Mouse (Mus musculus) right cerebral cortex, adult 2 months (tissue): ENCODE results near the gene Kalrn.

Experiments used
- DNase-seq, 2 experiments: peaks; one replicate each; pipeline ENCODE4 v3.0.0; 2021 to 2022; ENCODE audit warnings: low spot score in 2 of 2

The Kalrn gene

DNA sequence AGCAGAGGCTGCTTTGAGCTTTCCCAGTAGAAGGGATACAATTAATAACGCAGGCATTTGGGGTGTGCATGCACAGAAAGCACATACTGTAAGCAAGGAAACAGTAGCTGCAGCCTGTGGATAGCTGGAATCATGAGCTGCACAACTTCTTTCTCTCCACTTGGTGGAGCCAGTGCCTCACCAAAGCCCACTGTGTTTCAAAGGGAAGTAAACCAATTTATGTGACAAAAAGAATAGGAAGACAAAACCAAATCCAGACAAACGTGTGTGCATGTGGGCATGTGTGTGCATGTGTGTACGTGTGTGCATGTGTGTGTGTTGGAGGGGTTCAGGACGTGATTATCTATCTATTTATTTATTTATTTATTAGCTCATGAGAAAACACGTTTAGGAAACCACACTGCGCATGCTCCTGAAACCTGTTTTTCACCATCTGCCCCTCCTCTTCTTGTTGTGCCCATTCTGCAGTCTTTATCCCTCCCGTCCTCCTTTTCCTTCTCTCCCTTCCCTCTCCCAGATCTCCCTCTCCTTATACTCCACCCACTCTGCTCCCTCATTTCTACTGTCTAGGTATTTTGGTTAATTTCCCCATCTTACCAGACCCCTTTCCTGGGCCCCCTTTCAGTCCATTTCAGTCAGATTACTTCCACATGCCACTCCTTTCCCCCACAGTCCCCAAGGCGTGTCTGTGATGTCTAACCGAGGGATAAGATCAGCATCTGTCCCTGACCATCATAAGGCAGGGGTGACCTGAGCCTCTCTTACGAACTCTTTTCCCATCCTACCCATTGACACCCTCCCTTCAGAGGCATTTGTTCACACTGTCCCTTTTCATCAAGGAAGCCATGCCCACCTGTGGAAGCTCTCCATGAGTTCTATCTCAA, 380.1 kb downstream of the Kalrn start:
- peak in 1 of 2 experiments; percentile 60 for DNase-seq

DNA sequence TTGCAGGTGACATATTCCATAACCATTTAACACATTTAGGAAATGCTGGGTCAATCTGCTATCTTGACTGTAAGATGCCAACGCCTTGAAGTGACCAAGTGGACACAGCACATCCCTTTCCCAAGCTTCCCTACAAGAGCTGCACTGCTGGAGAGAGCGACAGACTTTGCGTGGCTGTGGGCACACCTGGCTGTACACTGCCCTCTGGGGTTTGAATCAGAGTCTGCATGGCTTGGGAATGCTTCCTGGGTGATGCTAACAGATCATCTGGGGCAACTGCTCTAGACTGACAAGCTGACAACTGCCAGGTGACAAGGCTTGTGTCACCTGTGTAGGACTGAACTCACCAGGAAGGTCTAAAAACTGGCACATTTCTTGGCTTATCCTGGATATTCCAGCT, 388.6 kb downstream of the Kalrn start:
- DNase-seq = no peak

DNA sequence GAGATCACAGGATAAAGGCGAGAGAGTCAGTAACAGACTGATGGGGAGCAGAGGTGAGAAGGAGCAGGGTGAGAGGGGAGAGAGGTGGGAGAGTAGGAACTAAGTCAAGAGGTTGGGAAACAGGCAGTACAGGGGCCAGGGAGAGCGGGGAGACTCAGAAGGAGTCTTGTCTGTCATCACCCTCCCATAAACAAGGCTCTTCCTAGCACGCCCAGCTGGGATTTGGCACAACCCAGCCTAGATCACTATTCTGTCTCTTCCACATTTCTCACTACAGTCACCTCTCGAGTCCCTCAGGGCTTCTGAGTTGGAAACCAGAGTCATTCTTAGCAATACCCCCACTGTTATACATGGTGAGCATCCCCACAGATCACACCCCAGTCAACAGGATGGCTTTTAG, 390.1 kb downstream of the Kalrn start:
- no peak for DNase-seq

DNA sequence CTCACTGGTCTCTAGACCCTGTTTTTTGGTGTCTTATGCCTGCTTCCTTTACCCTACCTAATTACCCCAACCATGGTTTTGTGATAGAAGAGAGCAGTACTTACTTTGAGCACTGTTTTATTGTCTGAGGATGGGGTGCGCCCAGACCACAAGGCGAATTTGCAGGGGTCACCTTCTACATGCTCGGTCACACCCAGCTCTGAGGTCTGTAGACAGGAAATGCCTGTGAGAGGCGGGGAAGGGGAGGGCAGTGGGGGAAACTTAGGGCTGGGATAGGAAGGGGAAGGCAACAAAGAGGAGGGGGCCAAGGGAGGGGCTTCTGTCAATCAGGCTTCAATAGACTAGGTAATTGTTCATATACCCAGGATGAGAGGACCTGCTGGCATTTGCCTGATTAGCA, 397.7 kb downstream of the Kalrn start:
- no peak for DNase-seq

DNA sequence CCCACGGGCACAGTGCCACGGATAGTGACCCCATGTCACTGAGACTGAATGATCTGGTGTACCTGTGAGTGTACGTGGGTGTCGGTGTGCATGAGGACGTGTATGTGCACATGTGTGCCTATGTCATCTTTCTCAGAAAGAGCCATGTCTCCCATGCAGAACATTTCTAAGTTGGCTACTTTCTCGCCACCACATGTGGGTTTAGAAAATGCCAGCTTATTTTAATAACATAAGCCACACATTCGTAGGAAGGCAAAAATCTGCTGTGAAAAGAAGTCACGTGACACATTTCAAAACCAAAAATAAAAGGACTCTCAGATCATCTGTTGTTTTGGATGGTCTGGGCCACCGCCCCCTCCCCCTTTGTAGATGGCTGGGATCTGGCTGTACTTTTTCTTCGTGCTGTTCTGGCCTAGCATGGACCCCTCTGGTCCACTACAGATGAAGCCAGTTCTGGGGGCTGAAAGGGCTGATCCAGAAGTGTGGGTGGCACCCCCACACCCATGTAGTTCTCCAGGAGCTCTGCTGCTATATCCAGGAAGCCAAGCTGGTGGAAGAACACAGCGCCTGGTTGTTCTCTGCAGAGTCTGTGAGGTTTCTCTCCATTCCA, 400.7 kb downstream of the Kalrn start:
- DNase-seq = peak; percentile 63 to 70

DNA sequence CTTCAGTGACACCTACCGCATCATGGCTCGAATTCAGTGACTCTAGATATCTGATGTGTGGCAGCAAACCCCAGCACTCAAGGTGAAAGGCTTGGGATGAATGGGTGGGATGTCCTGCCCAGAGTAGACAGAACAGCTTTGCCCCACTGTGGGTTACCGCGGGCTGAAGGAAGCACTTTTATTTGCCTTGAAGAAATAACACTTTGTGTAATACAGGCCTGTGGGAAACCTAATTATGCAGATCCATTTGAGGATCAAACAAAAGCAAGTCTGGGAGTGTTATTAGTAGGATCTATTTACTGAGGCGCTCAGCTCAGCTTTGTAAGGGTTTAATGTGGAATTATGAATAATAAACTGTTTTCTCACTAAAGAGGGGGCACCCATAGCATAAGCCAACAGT, 406.3 kb downstream of the Kalrn start:
- DNase-seq = no peak

DNA sequence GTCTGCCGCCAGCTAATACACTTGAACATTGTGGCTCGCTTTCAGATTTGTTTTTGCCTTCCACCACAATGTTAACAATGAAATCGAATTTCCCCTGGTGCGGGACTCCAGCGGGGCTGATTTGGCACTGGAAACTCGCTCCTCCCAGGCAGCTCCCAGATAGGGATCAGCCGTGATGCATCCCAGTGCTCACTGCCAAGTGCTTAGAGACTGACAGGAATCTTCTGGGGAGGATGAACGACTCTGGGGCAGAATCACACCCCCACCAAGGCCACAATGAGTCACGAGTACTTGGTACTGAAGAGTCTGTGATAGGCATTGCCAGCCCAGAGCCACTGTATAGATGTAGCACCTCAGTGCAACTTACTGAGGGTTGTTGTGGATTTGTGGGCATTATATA, 410.2 kb downstream of the Kalrn start:
- DNase-seq = no peak

DNA sequence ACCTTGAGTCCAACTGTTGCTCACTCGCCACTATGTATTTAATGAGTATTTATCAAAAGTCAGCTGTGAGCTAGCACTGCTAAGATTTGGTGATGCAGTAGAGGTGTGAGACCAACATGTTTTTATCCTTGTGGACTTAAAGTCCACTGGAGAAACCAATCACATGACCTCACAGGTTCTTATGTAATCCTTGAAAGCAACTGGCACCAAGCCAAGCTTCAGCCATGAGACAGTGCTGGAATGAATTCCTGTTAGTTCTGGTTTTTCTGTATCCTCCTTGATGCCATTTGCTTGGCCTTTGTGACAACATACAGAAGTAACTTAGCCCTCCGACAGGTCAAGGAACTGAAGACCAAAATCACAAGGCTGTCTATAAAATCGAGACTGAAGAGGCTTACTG, 413.8 kb downstream of the Kalrn start:
- DNase-seq = no peak

DNA sequence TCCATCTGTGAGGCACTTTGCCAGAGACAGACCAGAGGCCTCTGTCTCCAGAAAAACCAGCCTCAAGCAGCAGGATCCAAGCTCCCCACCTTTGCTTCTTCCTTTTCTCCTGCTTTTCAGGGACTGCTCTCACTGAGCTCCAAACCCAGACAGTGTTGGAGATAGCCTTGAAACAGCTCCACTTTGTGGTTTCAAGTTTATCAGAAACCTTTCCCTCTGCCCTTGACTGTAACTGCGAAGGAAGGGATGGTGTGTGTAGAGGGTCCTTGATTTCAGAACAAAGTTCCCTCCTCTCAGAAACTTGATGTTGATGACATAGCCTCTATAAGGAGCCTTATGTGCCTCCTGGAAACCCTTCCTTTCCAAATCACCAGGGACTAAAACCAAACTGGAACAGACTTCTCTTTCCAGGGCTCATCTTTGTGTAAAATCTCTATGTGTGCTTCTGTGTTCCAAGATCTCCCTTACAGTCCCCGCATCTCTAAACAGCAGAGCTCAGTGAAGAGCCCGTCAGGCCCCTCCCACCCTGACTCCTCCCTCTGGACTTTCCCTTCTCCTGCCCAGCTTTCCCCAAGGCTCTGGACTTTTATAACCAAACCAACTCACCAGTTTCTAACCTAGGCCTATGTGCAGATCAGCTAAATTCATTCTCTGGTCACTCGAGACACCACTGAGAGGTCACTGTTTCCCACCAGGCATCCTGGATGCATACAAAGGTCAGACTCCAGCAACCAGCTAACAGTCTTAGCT, 415.8 kb downstream of the Kalrn start:
- DNase-seq = no peak

DNA sequence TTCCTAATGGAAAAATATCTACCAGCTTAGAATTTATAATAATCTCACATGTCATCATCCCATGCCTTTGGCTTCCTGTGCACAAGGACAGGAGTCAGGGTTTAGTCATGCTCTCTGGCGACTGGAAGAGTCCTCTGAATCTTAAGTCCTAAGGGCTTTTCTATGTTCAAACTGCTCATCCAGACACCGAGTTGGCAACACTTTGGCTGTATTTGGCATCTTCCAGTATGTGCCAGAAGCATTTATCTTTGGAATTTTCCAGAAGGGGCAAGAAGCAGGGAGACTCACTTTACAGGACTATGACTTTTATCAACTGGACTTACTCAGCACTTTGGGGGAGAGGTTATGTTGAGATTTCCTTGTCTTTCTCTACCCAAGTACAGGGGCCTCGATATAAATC, 417.6 kb downstream of the Kalrn start:
- DNase-seq = no peak

DNA sequence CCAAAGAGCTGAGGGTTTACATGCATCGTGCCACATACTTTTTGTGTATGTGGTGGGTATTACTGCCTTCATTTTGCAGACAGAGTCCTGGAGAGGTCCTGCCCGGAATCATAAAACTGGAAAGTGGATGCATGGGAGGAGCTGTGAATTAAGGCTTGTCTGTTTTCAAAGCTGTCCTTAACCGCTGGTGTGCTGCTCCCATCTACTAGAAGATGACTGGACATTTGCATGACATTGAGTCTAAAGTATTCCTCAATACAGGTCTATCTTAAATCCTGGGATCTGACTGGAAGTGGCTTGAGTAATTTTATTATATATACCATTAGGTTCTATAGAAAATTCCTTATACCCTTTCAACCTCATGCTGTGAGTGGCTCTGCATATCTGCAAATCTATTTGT, 418.4 kb downstream of the Kalrn start:
- DNase-seq = no peak

DNA sequence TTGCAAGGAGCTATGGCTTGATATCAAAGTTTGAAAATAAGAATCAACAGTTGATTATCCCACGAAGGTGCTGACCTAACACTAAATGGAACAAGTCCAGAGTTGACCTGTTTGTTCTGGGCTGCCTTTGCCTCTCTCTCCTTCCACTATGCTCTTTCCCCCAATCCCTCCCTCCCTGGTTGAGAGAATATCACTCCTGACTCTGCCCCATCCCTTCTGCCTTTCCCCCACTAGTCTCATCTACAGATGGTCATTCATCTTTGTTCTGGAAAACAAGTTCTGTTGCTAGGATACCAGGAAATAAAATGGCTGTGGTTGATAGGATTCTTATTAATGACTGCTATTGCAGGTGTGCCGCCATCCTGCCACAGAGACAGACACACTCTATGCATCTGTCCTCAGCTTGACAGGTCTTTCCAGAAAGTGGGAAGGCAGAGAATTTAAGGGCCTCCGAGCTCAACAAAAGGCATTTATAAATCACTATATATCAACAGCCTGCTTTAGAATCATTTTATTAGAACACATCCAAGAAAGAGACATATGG, 421.7 kb downstream of the Kalrn start:
- no peak for DNase-seq

DNA sequence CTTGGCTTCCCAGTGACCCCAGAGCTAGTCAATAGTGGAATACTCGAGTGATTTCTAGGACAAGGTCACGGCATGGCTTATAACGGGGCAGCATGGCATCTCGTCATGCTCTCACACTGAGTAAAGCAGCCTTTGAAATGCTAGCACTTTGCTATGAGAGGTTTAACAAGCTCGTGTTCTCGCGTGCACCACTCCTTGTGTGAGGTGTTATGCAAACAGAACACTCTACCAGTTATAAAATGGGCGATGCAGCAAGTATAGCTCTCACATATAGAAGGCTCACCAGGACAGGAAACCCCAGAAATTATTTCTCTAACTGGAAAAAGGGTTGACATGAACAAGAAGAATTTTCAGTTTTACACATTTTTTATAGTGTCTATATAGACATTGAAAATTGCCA, 431.7 kb downstream of the Kalrn start:
- DNase-seq = no peak

DNA sequence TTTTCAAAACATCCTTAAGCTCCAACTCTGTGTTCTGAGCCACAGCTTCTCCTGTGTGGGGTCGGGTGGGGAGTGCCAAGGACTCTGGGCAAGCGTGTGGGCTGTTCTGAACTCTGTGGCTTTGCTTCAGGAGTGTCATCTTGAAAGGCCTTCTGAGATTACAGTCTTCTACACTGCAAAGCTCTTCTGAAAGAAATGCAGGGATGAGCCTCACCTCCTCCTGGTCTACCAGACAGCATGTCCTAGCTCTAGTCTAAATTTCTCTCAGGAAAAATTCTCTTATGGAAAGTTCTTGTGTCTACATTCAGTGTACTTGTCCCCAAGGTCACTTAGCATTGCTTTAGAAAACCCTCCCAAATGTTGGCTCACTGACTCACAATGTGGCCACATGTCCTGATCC, 438.3 kb downstream of the Kalrn start:
- DNase-seq = no peak

DNA sequence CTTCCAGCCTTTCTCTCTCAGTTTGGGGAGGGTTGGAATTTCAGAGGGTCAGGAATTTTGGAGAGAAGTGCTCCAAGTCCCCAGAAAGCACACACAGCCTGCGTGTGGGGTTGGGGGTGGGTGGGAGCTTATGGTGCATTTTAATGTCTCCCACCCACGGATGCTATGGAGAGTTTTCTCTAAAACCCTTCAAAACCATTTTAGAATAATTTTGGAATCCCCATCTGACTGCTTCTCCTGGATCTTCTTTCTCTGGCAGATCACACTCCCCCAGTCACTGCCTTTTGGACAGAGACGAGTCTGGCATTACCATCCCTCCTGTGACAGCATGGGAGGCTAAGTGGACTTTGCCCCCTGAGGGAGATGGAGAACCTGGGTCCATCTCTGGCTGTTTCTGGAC, 438.7 kb downstream of the Kalrn start:
- no peak for DNase-seq

DNA sequence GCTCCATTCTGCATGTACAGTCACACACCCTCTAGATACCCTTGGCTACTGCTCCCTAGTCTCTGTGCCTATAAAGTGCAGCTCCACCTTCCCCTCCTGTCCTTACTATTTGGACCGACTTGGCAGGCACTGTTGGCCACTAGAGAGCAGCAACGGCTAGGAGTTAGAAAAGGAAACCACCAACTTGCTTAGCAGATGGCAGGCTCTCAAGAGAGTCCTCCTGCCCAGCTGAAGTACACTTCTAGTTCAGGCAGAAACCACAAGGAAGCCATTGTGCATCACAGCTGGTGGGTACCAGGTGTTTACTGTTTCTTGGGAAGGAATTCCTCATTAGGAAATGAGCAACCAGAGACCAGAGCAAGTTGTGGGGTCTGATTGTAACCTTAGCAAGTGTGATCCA, 447.7 kb downstream of the Kalrn start:
- peak; percentile 89 to 90 for DNase-seq

DNA sequence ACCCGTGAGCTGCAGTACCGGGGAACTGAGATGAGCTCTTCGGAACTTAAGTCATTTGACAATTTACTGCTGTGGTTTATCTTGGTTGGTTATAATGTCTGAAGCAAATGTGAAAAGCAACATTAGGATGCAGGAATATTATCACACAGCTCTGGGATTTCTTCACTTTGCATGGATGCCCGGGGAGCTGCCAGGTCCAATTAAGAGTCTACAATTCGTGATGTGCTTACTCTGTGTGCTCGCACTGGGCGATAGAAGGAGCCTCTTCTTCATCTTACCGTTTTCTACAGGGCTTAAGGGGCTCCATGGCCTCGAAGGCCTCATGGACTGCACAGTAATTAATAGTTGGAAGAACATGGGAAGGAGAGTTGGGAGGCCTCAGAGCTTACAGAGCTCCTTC, 450.8 kb downstream of the Kalrn start:
- no peak for DNase-seq

DNA sequence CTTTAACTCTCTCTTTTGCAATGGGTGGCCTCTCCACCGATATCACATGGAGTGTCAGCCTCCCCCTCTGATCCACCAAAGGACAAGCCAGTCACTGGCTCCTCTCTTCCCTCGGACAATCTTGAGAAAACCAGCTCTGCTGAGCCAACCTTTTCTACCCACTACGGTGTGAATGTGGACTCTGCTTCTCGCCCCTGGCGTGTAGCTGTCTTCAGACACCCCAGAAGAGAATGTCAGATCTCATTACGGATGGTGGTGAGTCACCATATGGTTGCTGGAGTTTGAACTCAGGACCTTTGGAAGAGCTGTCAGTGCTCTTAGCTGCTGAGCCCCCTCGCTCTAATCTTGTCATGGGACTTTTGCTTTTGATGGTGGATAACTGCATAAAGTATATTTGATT, 452.0 kb downstream of the Kalrn start:
- DNase-seq = no peak

DNA sequence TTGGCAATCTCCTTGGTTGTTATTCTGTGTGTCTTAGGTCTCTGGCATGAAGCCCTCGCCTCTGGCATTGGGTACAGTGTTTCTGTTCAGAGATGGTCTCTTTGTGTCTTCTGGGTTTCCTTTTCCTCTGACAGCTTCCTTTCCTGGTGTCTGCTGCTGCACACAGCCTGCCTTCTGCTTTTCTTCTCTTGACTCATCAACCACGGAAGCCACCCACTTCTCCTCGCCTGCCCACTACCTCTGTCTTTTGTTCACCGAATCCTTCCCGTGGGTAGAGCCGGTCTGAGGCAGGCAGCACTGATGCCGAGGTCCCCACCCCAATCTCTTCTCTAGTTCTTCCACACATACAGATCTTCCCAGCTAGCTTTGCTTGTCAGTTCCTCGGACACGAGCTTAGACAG, 452.5 kb downstream of the Kalrn start:
- DNase-seq = peak; percentile 72 to 80

DNA sequence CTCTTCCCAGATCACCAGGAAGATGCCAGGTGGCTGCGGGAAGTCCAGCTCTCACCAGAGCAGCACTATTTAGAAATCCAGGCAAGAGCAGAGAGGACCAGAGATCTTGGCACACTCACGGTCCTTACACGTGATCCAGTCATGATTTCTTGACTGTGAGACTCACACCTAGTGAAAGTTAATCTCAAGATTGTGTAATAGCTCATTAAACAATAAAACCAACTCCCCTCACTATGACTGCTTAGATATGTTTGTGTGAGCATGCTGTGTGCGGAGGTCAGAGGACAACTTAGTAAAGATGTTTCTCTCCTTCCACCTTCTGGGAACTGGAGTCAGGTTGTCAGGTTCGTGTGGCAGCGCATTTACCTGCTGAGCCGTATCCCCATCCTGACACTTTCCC, 453.5 kb downstream of the Kalrn start:
- DNase-seq = no peak

DNA sequence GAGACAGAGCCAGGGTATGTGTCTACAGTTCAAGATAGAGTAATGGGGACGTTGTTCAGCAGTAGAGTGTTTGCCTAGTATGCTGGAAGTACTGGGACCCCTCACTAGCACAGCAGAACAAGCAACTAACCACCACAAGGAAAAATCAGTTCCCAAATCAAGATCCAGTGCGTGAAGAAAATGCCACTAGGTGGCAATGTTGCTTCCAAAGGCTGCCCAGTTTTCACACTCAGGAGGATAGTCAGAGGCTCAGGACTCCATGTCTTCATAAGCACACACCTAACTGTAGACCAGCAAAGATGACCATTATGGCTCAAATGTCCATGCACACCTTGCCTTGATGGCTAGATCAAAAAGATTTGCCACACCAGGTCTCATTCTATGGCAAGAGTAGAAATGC, 454.0 kb downstream of the Kalrn start:
- DNase-seq = peak; percentile 68 to 70

DNA sequence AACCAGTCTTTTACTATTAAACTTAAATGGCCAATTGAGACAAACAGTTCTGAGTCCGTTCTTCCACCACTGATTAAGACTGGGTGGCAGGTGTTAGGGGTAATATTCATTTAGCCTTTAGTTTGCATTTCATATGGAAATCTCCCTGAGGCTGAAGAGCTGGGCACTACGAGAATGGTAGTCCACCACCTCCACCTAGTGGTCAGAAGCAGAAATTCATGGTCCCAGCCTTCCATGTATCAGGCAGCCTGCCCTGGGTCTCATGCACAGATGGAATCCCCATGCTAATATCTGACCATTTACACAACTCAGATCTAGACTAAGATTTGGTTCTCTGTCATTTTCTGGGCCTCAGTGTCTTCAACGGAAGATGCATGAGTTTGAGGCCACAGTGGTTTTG, 458.7 kb downstream of the Kalrn start:
- DNase-seq = peak; percentile 73 to 80

DNA sequence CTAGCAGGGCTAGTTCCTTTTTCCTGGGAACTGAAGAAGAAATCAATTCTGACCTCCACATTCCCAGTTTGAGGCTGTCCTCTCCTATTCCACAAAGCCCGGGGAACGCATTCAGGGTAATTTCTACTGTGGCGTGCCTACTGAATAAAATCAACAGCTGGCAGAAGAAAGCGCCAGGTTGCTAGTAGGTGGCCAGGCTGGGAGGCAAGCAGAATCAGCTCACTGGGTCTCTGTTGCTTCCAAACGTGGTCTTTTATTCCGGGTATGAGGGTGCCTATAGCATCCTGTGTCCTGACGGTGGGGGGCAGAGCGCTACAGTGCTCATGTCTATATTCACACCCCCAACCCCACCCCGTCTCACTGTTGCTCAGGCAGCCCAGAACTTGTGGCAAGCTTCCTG, 460.2 kb downstream of the Kalrn start:
- DNase-seq = no peak
